Mouse (Mus musculus): ENCODE data around the gene Flnc. TPM values are rescaled to one million over a fixed set of nuclear protein-coding genes. Genes with fewer than 3 reads are reported as not detected.

Gene Flnc
- polyA plus RNA-seq, 1 experiment, result not detected

- 51% methylated on average over 4 of the region's 4 CpGs for WGBS
- Histone ChIP-seq H3K4me1 (ENCODE audit: control insufficient read depth, insufficient read depth, low read length) (peaks cover 18% of the 10 kb centered on the region), H3K4me3 (ENCODE audit: insufficient read depth, low read depth, low read length) (no peak overlapping the region), H3K27ac (ENCODE audit: insufficient read depth, low read depth, low read length) (no peak overlapping the region)
- TF ChIP-seq CTCF (IDR thresholded peaks at IDR 0.05; ENCODE audit: insufficient read depth, low read depth, low read length) (no peak), POLR2A (IDR thresholded peaks at IDR 0.05; ENCODE audit: insufficient read depth, low read depth, low read length) (no peak)
Observed at GRCm38 (mm10) chr6:29428171-29428570, 4.9 kb upstream of the Flnc start.

GRCm38 (mm10) chr6:29430681-29431420, 2.2 kb upstream of the Flnc start:
- WGBS, result 57% methylated on average over 15 of the region's 15 CpGs
- Histone ChIP-seq H3K4me1 (ENCODE audit: control insufficient read depth, insufficient read depth, low read length) (peaks cover 39% of the 10 kb centered on the region), H3K4me3 (ENCODE audit: insufficient read depth, low read depth, low read length) (no peak overlapping the region), H3K27ac (ENCODE audit: insufficient read depth, low read depth, low read length) (no peak overlapping the region)
- no peak for TF ChIP-seq POLR2A (IDR thresholded peaks at IDR 0.05; ENCODE audit: insufficient read depth, low read depth, low read length)

GRCm38 (mm10) chr6:29431473-29431872, 1.6 kb upstream of the Flnc start:
- WGBS, result 68% methylated on average over 5 of the region's 5 CpGs
- Histone ChIP-seq H3K4me1 (ENCODE audit: control insufficient read depth, insufficient read depth, low read length) (peaks cover 45% of the 10 kb centered on the region), H3K4me3 (ENCODE audit: insufficient read depth, low read depth, low read length) (no peak overlapping the region), H3K27ac (ENCODE audit: insufficient read depth, low read depth, low read length) (no peak overlapping the region)
- no peak for TF ChIP-seq CTCF (IDR thresholded peaks at IDR 0.05; ENCODE audit: insufficient read depth, low read depth, low read length)
- TF ChIP-seq POLR2A (IDR thresholded peaks at IDR 0.05; ENCODE audit: insufficient read depth, low read depth, low read length), result no peak

GRCm38 (mm10) chr6:29432156-29432555, 900 bp upstream of the Flnc start:
- H3K4me3 ChIP-seq (ENCODE audit: insufficient read depth, low read depth, low read length), result no peak overlapping the region
- no peak overlapping the region for H3K27ac ChIP-seq (ENCODE audit: insufficient read depth, low read depth, low read length)
- H3K4me1 ChIP-seq (ENCODE audit: control insufficient read depth, insufficient read depth, low read length), result peaks cover 47% of the 10 kb centered on the region
- 48% methylated on average over 3 of the region's 3 CpGs for WGBS
- TF ChIP-seq CTCF (IDR thresholded peaks at IDR 0.05; ENCODE audit: insufficient read depth, low read depth, low read length) (no peak), POLR2A (IDR thresholded peaks at IDR 0.05; ENCODE audit: insufficient read depth, low read depth, low read length) (no peak)

- Histone ChIP-seq H3K4me1 (ENCODE audit: control insufficient read depth, insufficient read depth, low read length) (peaks cover 47% of the 10 kb centered on the region), H3K27ac (ENCODE audit: insufficient read depth, low read depth, low read length) (no peak overlapping the region), H3K4me3 (ENCODE audit: insufficient read depth, low read depth, low read length) (no peak overlapping the region)
- no peak for TF ChIP-seq CTCF (IDR thresholded peaks at IDR 0.05; ENCODE audit: insufficient read depth, low read depth, low read length)
- TF ChIP-seq POLR2A (IDR thresholded peaks at IDR 0.05; ENCODE audit: insufficient read depth, low read depth, low read length), result no peak
Observed at GRCm38 (mm10) chr6:29432676-29433037, 399 bp upstream of the Flnc start.

GRCm38 (mm10) chr6:29433804-29434795, 1.0 kb downstream of the Flnc start:
- peak overlapping the region; percentile 8 for H3K4me3 ChIP-seq (ENCODE audit: insufficient read depth, low read depth, low read length)
- H3K27ac ChIP-seq (ENCODE audit: insufficient read depth, low read depth, low read length), result no peak overlapping the region
- peaks cover 50% of the 10 kb centered on the region for H3K4me1 ChIP-seq (ENCODE audit: control insufficient read depth, insufficient read depth, low read length)
- 44% methylated on average over 27 of the region's 27 CpGs for WGBS
- TF ChIP-seq CTCF (IDR thresholded peaks at IDR 0.05; ENCODE audit: insufficient read depth, low read depth, low read length), result no peak
- TF ChIP-seq POLR2A (IDR thresholded peaks at IDR 0.05; ENCODE audit: insufficient read depth, low read depth, low read length), result no peak

- H3K4me1 ChIP-seq (ENCODE audit: control insufficient read depth, insufficient read depth, low read length), result peaks cover 51% of the 10 kb centered on the region
- H3K27ac ChIP-seq (ENCODE audit: insufficient read depth, low read depth, low read length), result no peak overlapping the region
- H3K4me3 ChIP-seq (ENCODE audit: insufficient read depth, low read depth, low read length), result no peak overlapping the region
- 28% methylated on average over 13 of the region's 13 CpGs for WGBS
- TF ChIP-seq CTCF (IDR thresholded peaks at IDR 0.05; ENCODE audit: insufficient read depth, low read depth, low read length), result no peak
- TF ChIP-seq POLR2A (IDR thresholded peaks at IDR 0.05; ENCODE audit: insufficient read depth, low read depth, low read length), result no peak
Observed at GRCm38 (mm10) chr6:29434911-29435691, 2.0 kb downstream of the Flnc start.

- no peak overlapping the region for H3K4me3 ChIP-seq (ENCODE audit: insufficient read depth, low read depth, low read length)
- peaks cover 46% of the 10 kb centered on the region for H3K4me1 ChIP-seq (ENCODE audit: control insufficient read depth, insufficient read depth, low read length)
- 44% methylated on average over 6 of the region's 6 CpGs for WGBS
- TF ChIP-seq CTCF (IDR thresholded peaks at IDR 0.05; ENCODE audit: insufficient read depth, low read depth, low read length) (no peak), POLR2A (IDR thresholded peaks at IDR 0.05; ENCODE audit: insufficient read depth, low read depth, low read length) (no peak)
- H3K27ac ChIP-seq (ENCODE audit: insufficient read depth, low read depth, low read length), result peak overlapping the region; percentile 15; the same call in 1 of the 2 replicates
Observed at GRCm38 (mm10) chr6:29435940-29436451, 2.9 kb downstream of the Flnc start.
